Mouse (Mus musculus): ENCODE data around the gene Spty2d1. TPM values are rescaled to one million over a fixed set of nuclear protein-coding genes. Genes with fewer than 3 reads are reported as not detected.

Gene Spty2d1
- polyA plus RNA-seq, 1 experiment from 2014 or later = 15.2 TPM

GRCm38 (mm10) chr7:46958853-46959252 is 49.4 kb downstream of the Spty2d1 start:
- 17% methylated on average over 9 of the region's 9 CpGs for WGBS
- Histone ChIP-seq H3K27me3 (replicated peaks; ENCODE audit: control insufficient read depth, insufficient read depth, low read length) (peaks cover 3% of the 10 kb centered on the region; the same call in 1 of the 2 replicates), H3K9me3 (ENCODE audit: control insufficient read depth, low read length) (no peaks in the 10 kb centered on the region), H3K4me1 (ENCODE audit: control insufficient read depth, insufficient read depth, low read length) (peaks cover 16% of the 10 kb centered on the region), H3K9ac (ENCODE audit: low read depth, low read length) (peak overlapping the region; percentile 90), H3K36me3 (ENCODE audit: control insufficient read depth, insufficient read depth, low read length) (0 out of 2 replicates have a peak, but pooled peaks cover 3% of the 10 kb centered on the region), H3K4me2 (ENCODE audit: low read depth, low read length) (peak overlapping the region; percentile 77), H3K4me3 (ENCODE audit: low read length) (peak overlapping the region; percentile 83), H3K27ac (ENCODE audit: low read length) (no peak overlapping the region)
- ATAC-seq = peak; percentile 37

GRCm38 (mm10) chr7:46957831-46958691 is 50.1 kb downstream of the Spty2d1 start, which contains the start of gene Uevld:
Uevld (minus strand) TSS chr7:46958527.
- peak within 1 kb of the TSS; percentile 83 for H3K4me3 ChIP-seq (ENCODE audit: low read length)
- H3K9me3 ChIP-seq (ENCODE audit: control insufficient read depth, low read length) = no peaks in the 10 kb centered on the region
- H3K4me1 ChIP-seq (ENCODE audit: control insufficient read depth, insufficient read depth, low read length) = peaks cover 15% of the 10 kb centered on the region
- peaks cover 3% of the 10 kb centered on the region; the same call in 1 of the 2 replicates for H3K27me3 ChIP-seq (replicated peaks; ENCODE audit: control insufficient read depth, insufficient read depth, low read length)
- H3K4me2 ChIP-seq (ENCODE audit: low read depth, low read length) = peak within 1 kb of the TSS; percentile 77
- ATAC-seq = peak; percentile 95
- peak within 1 kb of the TSS; percentile 90 for H3K9ac ChIP-seq (ENCODE audit: low read depth, low read length)
- WGBS = under 1% methylated on average over 51 of the region's 51 CpGs
- 0 out of 2 replicates have a peak, but pooled peaks cover 3% of the 10 kb centered on the region for H3K36me3 ChIP-seq (ENCODE audit: control insufficient read depth, insufficient read depth, low read length)
- H3K27ac ChIP-seq (ENCODE audit: low read length) = peak within 1 kb of the TSS; percentile 54

Other genes with a start within 250 kb of the Spty2d1 start
- gene Hps5, start 212.3 kb downstream of the Spty2d1 start, polyA plus RNA-seq (2015; fragmentation: Nextera tagmentation; extraction: Ambion mirVana) = 27.2 and 31.2 TPM in 2 replicates
- gene Gtf2h1, start 212.3 kb downstream of the Spty2d1 start, polyA plus RNA-seq (2015; fragmentation: Nextera tagmentation; extraction: Ambion mirVana) = 78.5 and 80.1 TPM in 2 replicates
- gene Ldha, start 166.9 kb downstream of the Spty2d1 start, polyA plus RNA-seq (2015; fragmentation: Nextera tagmentation; extraction: Ambion mirVana) = 3,052 and 3,173 TPM in 2 replicates
- gene Ldhc, start 147.2 kb downstream of the Spty2d1 start, polyA plus RNA-seq (2015; fragmentation: Nextera tagmentation; extraction: Ambion mirVana) = not detected in 2 replicates
- 115 and 128 TPM in 2 replicates for gene Tsg101, start 88.4 kb downstream of the Spty2d1 start, polyA plus RNA-seq (2015; fragmentation: Nextera tagmentation; extraction: Ambion mirVana)
- 10.0 and 10.1 TPM in 2 replicates for gene Uevld, start 49.9 kb downstream of the Spty2d1 start, polyA plus RNA-seq (2015; fragmentation: Nextera tagmentation; extraction: Ambion mirVana)
- gene Gm9999, start 24.8 kb downstream of the Spty2d1 start, polyA plus RNA-seq (2015; fragmentation: Nextera tagmentation; extraction: Ambion mirVana) = not detected in 2 replicates
- 59.3 and 63.1 TPM in 2 replicates for gene Tmem86a, start 42.2 kb upstream of the Spty2d1 start, polyA plus RNA-seq (2015; fragmentation: Nextera tagmentation; extraction: Ambion mirVana)
- gene Ptpn5, start 125.3 kb upstream of the Spty2d1 start, polyA plus RNA-seq (2015; fragmentation: Nextera tagmentation; extraction: Ambion mirVana) = 1.1 and 1.3 TPM in 2 replicates
- not detected in 2 replicates for gene Mrgpra6, start 196.5 kb upstream of the Spty2d1 start, polyA plus RNA-seq (2015; fragmentation: Nextera tagmentation; extraction: Ambion mirVana)
- not detected in 2 replicates for gene Mrgpra9, start 244.4 kb upstream of the Spty2d1 start, polyA plus RNA-seq (2015; fragmentation: Nextera tagmentation; extraction: Ambion mirVana)

All from intestine, embryonic 16.5 days (tissue).